Mouse (Mus musculus) hindbrain, embryonic 10.5 days (tissue): ENCODE results near the gene Fem1b. TPM values are rescaled to one million over a fixed set of nuclear protein-coding genes. Genes with fewer than 3 reads are reported as not detected.

Experiments used
- DNase-seq: peaks from one replicate; pipeline ENCODE4 v3.0.0-alpha.2; 2017; ENCODE audit warnings: low spot score
- H3K27ac ChIP-seq: fragments of 300-500 bp; sonication (generic); 2 replicates; pipeline ENCODE4 v1.5.1; 2016; ENCODE audit warnings: mild to moderate bottlenecking, moderate library complexity
- H3K27me3 ChIP-seq: fragments of 300-500 bp; sonication (generic); 2 replicates; pipeline ENCODE4 v1.6.1; 2016; ENCODE audit warnings: mild to moderate bottlenecking; ENCODE audit not compliant: poor library complexity, insufficient read depth, severe bottlenecking
- H3K36me3 ChIP-seq: fragments of 300-500 bp; sonication (generic); 2 replicates; pipeline ENCODE4 v1.6.1; 2016; ENCODE audit warnings: mild to moderate bottlenecking, moderate library complexity
- H3K4me1 ChIP-seq: fragments of 300-500 bp; sonication (generic); replicated peaks from 2 replicates; pipeline ENCODE4 v1.6.1; 2016; ENCODE audit warnings: mild to moderate bottlenecking
- H3K4me3 ChIP-seq: fragments of 300-500 bp; sonication (generic); 2 replicates; pipeline ENCODE4 v1.5.1; 2016; ENCODE audit warnings: mild to moderate bottlenecking, moderate library complexity
- H3K9me3 ChIP-seq: fragments of 300-500 bp; sonication (generic); 2 replicates; pipeline ENCODE4 v1.6.1; 2016; ENCODE audit warnings: mild to moderate bottlenecking, moderate library complexity
- WGBS: fragments of 180-500 bp; shearing (Covaris S2); methylation state at CpG from one replicate; pipeline ENCODE4 v1.1.7; 2016; 5-methylcytosine and 5-hydroxymethylcytosine counted together
- polyA plus RNA-seq: library from polyadenylated mRNA; unstranded; fragments of >200 nt; fragmentation: Nextera tagmentation; extraction: Ambion mirVana; gene quantifications from 2 replicates; pipeline ENCODE4 v1.2.1, GENCODE M21; 2016

Fem1b gene
- polyA plus RNA-seq, 1 experiment from 2014 or later: 30.0 TPM

DNA sequence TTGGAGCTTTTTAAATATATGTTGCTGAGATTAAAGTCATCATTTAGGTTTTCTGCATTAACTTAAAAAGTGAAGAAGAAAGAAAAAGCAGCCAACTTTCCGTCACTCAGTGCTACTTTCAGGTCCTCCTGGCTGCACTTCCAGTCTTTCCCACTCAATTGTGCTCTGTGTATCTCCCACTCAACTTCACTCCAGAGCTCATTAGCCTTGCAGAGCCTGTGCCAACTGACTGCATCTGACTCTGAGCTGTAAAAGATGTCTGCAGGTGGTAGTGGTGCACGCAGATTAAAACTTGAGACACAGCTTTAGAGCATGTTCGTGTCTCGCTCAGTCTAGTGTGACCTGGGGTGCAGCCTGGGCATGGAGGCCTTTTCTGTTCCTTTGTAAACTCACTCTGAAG lies 53.4 kb downstream of the Fem1b start:
- Histone ChIP-seq H3K4me3 (no peak overlapping the region), H3K9me3 (no peaks in the 10 kb centered on the region), H3K4me1 (peaks cover 2% of the 10 kb centered on the region; the same call in 1 of the 2 replicates), H3K36me3 (no peaks in the 10 kb centered on the region), H3K27ac (no peak overlapping the region), H3K27me3 (no peaks in the 10 kb centered on the region)
- no peak for DNase-seq
- WGBS: 83% methylated on average over 4 of the region's 4 CpGs

DNA sequence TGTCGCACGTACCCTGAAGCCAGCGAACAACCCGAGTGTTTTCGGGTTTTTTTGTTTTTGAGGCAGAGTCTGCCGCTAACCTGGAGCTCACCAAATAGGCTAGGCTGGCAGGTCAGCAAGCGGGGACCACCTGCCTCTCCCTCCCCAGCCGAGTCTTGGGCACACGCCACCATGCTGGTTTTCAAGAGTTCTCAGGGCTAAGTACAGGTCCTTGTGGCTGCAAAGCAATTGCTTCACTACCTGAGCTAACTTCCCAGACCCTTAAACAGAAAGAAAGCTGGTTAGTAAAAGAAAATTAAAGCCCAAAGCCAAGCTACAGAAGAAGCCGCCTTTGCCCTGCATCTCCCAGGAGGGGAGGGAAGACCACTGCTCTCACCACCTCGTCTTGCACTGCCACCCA lies 61.4 kb downstream of the Fem1b start:
- no peak overlapping the region for H3K4me3 ChIP-seq
- no peaks in the 10 kb centered on the region for H3K36me3 ChIP-seq
- peaks cover 19% of the 10 kb centered on the region for H3K9me3 ChIP-seq
- H3K27me3 ChIP-seq: no peaks in the 10 kb centered on the region
- WGBS: 84% methylated on average over 11 of the region's 11 CpGs
- no peak overlapping the region for H3K27ac ChIP-seq
- DNase-seq: no peak
- no peaks in the 10 kb centered on the region for H3K4me1 ChIP-seq

DNA sequence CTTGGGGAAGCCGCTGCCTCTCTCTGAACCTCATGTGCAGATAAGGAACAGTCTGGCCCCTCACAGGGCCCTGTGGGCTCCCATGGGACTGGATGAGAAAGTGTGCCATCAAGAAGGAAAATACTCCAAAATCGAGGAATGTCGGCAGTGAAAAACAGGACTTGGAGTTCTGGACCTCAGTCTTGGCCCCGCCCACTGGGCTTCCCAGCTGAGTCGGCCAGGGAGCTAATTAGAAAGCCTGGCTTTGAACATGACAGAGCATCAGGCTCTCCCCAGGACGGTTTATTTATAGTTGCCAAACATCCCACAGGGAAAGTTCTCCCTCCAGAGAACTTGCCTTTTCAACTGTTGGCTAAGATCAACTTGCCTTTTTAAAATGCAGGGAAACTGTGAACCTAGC lies 62.1 kb downstream of the Fem1b start:
- Histone ChIP-seq H3K36me3 (no peaks in the 10 kb centered on the region), H3K4me1 (no peaks in the 10 kb centered on the region), H3K27me3 (no peaks in the 10 kb centered on the region), H3K27ac (no peak overlapping the region), H3K9me3 (peaks cover 19% of the 10 kb centered on the region), H3K4me3 (no peak overlapping the region)
- 60% methylated on average over 6 of the region's 6 CpGs for WGBS
- DNase-seq: no peak

DNA sequence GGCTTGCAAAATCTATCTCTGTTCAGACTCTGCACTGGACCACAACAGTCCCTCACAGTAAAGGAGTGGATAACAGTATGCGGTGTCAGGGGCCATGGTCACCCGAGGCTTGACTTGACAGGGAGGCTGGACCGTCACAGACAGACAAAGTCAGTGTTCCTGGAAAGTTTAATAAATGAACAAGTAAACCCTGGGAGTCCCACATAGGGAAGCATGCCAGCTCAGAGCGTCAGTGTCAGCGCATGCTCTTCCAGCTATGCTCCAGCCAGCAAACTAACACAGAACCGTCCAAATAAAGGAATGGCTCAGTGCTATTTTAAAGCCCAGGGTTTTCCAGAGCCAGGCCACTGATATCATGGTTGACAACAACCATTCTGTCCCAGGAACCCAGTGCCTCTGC lies 65.1 kb downstream of the Fem1b start:
- H3K36me3 ChIP-seq: no peaks in the 10 kb centered on the region
- H3K27me3 ChIP-seq: no peaks in the 10 kb centered on the region
- DNase-seq: no peak
- peak overlapping the region; percentile 16; the same call in 1 of the 2 replicates for H3K27ac ChIP-seq
- WGBS: 86% methylated on average over 6 of the region's 6 CpGs
- no peak overlapping the region for H3K4me3 ChIP-seq
- H3K9me3 ChIP-seq: peaks cover 10% of the 10 kb centered on the region
- H3K4me1 ChIP-seq: no peaks in the 10 kb centered on the region

DNA sequence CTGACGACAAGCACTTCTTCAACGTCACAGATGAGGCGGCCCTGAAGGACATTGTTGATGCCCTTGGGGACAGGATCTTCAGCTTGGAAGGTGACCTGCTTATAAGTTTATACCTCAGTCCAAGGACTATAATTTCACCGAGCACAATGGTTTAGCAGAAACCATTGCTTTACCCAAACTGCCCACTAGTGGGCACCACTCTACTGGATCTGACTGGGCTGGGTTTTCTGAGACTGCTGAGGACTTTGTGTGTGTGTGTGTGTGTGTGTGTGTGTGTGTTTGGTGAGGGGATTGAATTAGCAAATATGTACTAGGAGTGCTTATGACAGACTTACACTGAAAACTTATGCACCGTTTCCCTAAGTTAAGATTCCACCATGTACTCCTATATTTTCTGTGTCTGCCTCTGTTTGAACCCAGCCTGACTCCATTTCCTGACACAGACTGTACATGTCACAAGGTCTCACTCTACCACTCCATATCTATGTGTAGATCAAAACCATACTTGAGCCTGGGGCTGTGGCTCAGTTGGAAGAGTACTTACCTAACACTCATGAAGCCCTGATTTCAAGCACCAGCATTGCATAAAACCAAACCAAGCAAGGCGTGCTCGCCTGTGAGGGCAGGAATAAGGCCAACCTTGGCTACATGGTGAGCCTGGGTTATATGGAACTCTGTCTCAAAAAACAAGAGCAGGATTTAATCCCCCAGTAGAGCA lies 67.0 kb downstream of the Fem1b start:
- 55% methylated on average over 7 of the region's 7 CpGs for WGBS
- H3K27ac ChIP-seq: no peak overlapping the region
- H3K4me3 ChIP-seq: no peak overlapping the region
- no peaks in the 10 kb centered on the region for H3K36me3 ChIP-seq
- no peaks in the 10 kb centered on the region for H3K4me1 ChIP-seq
- DNase-seq: peak; percentile 68
- H3K9me3 ChIP-seq: peaks cover 6% of the 10 kb centered on the region; the same call in 1 of the 2 replicates
- no peaks in the 10 kb centered on the region for H3K27me3 ChIP-seq

Other genes starting within 250 kb of the Fem1b start
- gene Itga11, start 134.1 kb downstream of the Fem1b start, polyA plus RNA-seq: 2.3 and 3.0 TPM in 2 replicates
- 12.6 and 15.1 TPM in 2 replicates for gene Cln6, start 26.9 kb upstream of the Fem1b start, polyA plus RNA-seq
- gene Calml4, start 46.1 kb upstream of the Fem1b start, polyA plus RNA-seq: 0.71 and 6.4 TPM in 2 replicates
- 56.7 and 57.4 TPM in 2 replicates for gene Pias1, start 176.0 kb upstream of the Fem1b start, polyA plus RNA-seq